Mouse (Mus musculus): ENCODE results near the gene Lman2.

- TF ChIP-seq ZC3H11A (IDR thresholded peaks at IDR 0.05; ENCODE audit: borderline replicate concordance, low read depth, low read length) (no peak), HCFC1 (IDR thresholded peaks at IDR 0.05; ENCODE audit: borderline replicate concordance, insufficient read depth, low read length) (peak; percentile 96), CHD2 (IDR thresholded peaks at IDR 0.05; ENCODE audit: low read depth, low read length) (peak; percentile 72), ZNF384 (IDR thresholded peaks at IDR 0.05; ENCODE audit: low read depth, low read length) (no peak)
Observed at GRCm38 (mm10) chr13:55362453-55363060, at the start of gene Lman2.
